Mouse (Mus musculus): ENCODE data around the gene Gzmm. TPM values are rescaled to one million over a fixed set of nuclear protein-coding genes. Genes with fewer than 3 reads are reported as not detected.

Gzmm gene
- total RNA-seq, 2 experiments from 2014 or later = 3.8 to 4.3 TPM

DNA sequence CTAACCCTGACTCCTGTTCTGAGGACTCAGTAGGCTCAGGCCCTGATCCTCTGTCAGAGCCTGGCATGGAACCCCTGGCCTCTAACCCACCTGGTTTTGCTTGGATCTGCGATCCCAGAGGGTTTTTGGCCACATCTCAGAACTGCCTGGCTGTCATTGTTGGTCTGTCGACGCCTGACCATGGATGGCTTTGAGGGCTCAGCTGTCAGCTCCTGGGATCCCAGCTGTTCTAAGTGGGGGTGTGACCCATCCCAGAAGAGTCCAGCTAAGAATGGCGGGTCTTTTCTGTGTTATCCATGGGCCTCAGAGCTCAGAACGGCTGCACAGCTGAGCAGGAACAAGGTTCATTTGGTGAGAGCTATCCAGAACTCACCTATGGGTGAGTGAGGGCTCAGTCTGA lies 32.3 kb downstream of the Gzmm start:
- intact Hi-C loops (cut with DNase I) = no loop called here

GRCm38 (mm10) chr10:79723047-79723446 lies 34.2 kb downstream of the Gzmm start:
- intact Hi-C loops (cut with DNase I) = no loop called here
- DNase-seq = no peak

More for the DNA sequence above, 32.3 kb downstream of the Gzmm start:
- DNase-seq = no peak

DNA sequence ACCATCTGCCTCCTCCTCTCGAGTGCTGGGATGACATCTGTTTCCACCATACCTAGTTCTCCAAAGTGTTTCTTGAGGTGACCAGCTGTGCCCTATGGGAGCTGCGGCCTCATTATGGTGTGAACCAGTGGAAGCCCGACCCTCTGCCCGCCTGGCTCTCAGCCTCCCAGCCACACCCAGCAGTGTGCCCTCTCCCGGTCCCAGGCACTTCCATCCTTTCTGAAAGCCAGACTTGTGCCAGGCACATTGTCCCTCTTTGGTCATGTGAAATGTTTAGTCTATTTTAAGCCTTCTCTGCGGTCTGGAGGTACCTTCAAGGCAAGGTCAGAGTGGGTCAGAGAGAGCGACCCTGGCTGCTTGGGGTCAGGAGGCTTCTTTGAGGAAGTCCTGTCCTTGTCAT lies 34.9 kb downstream of the Gzmm start:
- peak; percentile 63 to 65 for DNase-seq
- intact Hi-C loops (cut with DNase I) = no loop called here

DNA sequence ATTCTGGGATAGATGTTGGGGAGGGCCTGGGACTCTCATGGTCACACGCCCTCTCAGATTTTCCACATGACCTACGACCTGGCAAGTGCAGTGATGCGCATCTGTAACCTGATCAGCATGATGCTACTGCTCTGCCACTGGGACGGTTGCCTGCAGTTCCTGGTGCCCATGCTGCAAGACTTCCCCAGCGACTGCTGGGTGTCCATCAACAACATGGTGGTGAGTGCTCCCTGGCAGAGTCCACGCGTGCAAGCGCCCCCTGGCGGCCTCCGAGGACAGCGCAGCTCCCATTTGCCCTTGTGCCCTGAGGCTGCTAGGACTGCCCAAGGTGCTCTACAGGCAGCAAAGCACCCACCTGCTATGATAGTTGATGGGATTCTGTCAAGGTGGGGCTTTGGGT lies 37.3 kb downstream of the Gzmm start:
- intact Hi-C loops (cut with DNase I) = no loop called here

GRCm38 (mm10) chr10:79728323-79729249 lies 39.8 kb downstream of the Gzmm start:
- no peak for DNase-seq
- intact Hi-C loops (cut with DNase I) = no loop called here

More for the DNA sequence above, 37.3 kb downstream of the Gzmm start:
- DNase-seq = peak in 1 of 2 experiments; percentile 69

DNA sequence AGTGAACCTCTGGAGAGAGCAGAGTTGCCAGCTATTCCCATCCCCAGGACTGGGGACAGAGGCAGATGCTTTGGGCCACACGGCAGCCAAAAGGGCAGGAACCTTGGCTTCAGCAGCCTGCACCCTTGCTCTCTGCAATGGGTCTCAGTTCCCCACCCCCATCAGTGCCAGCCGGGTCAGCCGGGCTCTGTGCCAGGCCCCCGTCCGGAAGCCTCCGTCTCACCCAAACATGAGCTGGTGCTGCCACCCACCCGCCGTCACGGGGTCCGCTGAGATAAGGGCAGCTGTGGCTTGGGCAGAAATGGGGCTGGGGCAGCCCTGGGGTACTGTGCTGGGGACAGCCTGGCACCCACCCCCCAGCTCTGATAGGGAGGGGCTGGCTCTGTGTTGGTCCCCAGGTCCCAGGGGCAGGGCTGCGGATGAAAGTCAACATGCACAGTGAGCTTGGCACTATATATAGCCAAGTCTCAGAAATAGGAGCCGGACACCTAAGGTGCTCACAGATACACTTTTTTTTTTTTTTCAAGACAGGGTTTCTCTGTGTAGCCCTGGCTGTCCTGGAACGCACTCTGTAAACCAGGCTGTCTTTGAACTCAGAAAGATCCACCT lies 40.6 kb downstream of the Gzmm start:
- peak; percentile 66 to 82 for DNase-seq
- intact Hi-C loops (cut with DNase I) = no loop called here

DNA sequence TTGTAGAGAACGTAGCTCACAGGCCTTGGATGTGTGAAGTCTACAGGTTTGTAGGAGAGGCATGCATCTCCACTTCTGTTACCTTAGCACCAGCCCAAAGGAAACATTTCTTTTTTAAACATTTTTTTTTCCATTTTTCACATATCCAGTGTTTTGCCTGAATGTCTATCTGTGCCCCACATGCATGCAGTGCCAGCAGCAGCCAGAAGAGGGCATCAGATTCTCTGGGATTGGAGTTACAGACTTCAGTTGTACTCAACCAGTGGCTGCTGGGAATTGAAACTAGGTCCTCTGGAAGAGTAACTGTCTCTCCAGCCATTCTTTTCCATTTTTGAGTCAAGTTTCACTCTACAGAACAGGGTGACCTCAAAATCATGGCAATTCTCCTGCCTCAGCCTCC lies 43.7 kb downstream of the Gzmm start:
- no peak for DNase-seq
- intact Hi-C loops (cut with DNase I) = no loop called here

DNA sequence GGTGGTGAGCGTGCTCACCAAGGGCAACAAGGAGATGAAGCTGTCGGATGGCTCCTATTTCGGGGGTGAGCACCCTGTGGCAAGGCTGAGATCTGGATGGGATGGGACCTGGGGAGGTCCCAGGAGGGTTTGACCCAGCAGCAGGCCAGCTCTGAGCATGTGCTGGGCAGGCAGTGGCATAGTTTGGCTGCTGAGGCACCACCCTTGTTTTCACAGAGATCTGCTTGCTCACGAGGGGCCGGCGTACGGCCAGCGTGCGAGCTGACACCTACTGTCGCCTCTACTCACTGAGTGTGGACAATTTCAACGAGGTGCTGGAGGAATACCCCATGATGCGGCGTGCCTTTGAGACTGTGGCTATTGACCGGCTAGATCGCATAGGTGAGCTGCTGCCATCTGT lies 45.0 kb downstream of the Gzmm start:
- intact Hi-C loops (cut with DNase I) = no loop called here
- no peak for DNase-seq

DNA sequence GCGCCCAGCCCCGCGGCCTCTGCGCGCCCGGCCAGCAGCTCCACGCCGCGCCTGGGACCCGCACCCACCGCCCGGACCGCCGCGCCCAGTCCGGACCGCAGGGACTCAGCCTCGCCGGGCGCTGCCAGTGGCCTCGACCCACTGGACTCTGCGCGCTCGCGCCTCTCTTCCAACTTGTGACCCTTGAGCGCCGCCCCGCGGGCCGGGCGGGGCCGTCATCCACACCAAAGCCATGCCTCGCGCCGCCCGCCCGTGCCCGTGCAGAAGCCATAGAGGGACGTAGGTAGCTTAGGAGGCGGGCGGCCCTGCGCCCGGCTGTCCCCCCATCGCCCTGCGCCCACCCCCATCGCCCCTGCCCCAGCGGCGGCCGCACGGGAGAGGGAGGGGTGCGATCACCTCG lies 46.5 kb downstream of the Gzmm start:
- intact Hi-C loops (cut with DNase I) = no loop called here

DNA sequence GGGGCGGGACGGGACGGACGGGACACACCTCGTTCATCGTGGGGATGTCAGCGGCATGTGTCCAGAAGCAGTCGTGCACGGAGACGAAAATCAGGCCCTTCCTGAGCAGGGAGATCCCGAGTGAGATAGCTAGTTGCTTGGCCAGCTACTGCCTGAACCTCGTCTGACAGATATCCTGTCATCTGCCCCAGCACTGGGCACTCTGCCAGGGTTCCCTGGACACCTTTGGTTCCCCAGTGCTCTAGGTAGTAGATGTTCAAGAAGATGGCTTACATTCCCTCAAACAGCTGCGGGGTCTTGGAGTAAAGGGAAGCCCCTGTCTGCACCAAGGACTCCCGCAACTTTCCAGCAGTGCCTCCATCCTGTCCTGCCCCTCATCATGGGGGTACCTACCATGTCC lies 47.9 kb downstream of the Gzmm start:
- intact Hi-C loops (cut with DNase I) = no loop called here
- DNase-seq = no peak

More for the DNA sequence above, 46.5 kb downstream of the Gzmm start:
- no peak for DNase-seq

DNA sequence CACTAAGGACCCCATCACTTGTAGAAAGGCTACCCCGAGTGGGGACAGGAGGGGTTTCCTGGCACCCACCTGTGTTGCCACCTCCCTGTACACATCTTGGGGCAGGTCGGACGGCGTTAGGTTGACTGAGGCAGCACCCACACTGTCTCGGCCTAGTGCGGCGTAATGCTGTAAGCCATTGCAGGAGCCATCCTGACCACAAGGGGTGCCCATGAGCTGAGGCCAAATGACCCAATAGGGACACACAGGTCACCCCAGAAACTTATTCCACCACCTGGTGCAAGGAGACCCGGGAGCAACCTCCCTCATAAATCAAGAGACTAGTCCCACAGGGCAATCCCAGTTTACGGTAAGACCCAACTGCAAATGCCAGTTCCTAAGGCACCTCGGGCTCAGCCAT lies 49.4 kb downstream of the Gzmm start:
- intact Hi-C loops (cut with DNase I) = no loop called here
- DNase-seq = no peak

GRCm38 (mm10) chr10:79739234-79739633 lies 50.4 kb downstream of the Gzmm start:
- intact Hi-C loops (cut with DNase I) = no loop called here
- DNase-seq = no peak

DNA sequence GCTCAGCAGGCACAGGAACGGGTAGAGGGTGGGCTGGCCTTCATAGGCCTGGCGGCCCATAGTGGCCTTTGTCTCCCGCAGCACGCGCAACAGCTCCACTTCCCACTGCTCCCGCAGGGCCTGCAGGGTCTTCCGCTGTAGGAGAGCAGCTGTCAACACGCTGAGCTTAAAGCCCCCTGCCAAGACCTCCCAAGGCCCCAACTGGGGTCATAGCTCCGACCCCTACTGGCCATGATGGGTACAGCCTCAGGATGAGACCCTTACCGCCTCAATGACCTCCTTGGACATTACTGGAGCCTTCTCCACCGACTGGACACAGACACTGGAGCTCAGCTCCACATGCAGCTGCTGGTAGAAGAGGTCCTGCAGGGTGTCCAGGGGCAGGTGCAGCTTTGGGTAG lies 52.0 kb downstream of the Gzmm start:
- DNase-seq = no peak
- intact Hi-C loops (cut with DNase I) = no loop called here

DNA sequence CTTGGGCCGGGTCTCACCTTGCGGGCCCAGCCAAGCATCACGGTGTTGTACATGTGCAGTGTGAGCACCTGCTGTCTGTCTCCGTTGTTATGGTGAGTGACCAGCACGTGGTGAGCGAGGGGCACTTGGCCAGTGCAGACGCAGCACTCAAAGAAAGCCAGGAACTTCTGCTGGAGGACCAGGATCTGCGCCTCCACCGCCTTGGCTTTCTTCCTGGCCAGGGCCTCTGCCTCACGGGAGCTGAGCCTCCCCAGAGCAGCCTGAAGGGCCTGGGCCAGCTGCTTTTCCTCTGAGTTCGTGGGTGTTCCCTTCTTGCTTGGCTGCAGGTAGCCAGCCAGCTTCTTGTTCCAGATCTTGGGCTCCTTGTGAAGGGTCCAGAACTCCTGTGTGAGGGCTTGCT lies 54.3 kb downstream of the Gzmm start:
- intact Hi-C loops (cut with DNase I) = no loop called here
- DNase-seq = no peak

DNA sequence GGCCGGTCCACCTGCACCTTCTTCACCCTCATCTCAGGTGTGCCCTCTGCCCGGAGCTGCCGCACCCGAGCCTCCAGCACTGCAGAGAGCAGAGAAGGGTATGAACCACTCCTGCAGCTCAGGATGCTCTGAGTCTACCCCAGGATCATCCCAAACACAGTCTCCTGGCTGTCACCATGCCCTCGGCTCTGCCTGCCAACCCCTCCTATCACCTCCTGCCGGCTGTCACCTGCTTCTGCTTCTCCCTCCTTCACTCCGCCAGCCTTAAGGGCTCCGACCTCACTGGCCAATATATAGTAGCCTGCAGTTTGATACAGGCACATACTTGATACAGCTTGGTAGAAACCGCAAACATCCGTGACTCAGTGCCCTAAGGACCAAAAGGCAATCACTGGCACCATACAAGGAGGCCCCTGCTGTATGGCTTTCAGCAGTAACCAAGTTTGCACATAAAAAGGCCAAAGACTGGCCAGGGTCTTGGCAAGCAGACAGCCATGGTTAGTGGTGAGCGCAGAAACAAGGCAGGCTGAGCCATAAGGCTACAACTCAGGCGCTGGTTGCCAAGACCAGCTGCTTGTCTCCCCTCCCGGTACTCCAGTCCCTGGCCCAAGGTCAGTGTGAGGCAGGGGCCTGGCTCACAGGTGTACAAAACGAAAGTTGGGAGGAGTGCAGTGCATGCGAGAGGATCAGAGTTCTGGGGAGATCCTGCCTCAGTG lies 55.0 kb downstream of the Gzmm start:
- DNase-seq = no peak
- intact Hi-C loops (cut with DNase I) = no loop called here

Other genes with a start within 250 kb of the Gzmm start
- not detected for gene Vmn2r83, start 220.3 kb upstream of the Gzmm start, total RNA-seq (2021)
- 1 to 10 TPM; 3.4 to 6.0 TPM for gene Plpp2, start 155.2 kb upstream of the Gzmm start, total RNA-seq (2021)
- 10 to 100 TPM; 12.4 to 15.6 TPM for gene Mier2, start 133.8 kb upstream of the Gzmm start, total RNA-seq (2021)
- not detected for gene Theg, start 101.7 kb upstream of the Gzmm start, total RNA-seq (2021)
- not detected for gene C2cd4c, start 75.0 kb upstream of the Gzmm start, total RNA-seq (2021)
- 1 to 10 TPM; 4.5 to 4.8 TPM for gene Shc2, start 51.1 kb upstream of the Gzmm start, total RNA-seq (2021)
- not detected for gene Odf3l2, start 43.3 kb upstream of the Gzmm start, total RNA-seq (2021)
- gene Madcam1, start 24.5 kb upstream of the Gzmm start, total RNA-seq (2021) = under 1 TPM; 0.24 to 0.60 TPM
- 10 to 100 TPM; 24.3 to 24.4 TPM for gene Tpgs1, start 19.7 kb upstream of the Gzmm start, total RNA-seq (2021)
- gene Cdc34, start 6.8 kb upstream of the Gzmm start, total RNA-seq (2021) = 100 to 1,000 TPM; 152 to 159 TPM
- 1,000 to 10,000 TPM; 1,161 to 1,276 TPM for gene Bsg, start 15.5 kb downstream of the Gzmm start, total RNA-seq (2021)
- gene Hcn2, start 27.6 kb downstream of the Gzmm start, total RNA-seq (2021) = 10 to 100 TPM; 22.6 to 27.6 TPM
- gene Polrmt, start 57.6 kb downstream of the Gzmm start, total RNA-seq (2021) = 10 to 100 TPM; 36.3 to 54.4 TPM
- not detected for gene Fgf22, start 66.1 kb downstream of the Gzmm start, total RNA-seq (2021)
- 10 to 100 TPM; 31.8 to 34.4 TPM for gene Rnf126, start 77.9 kb downstream of the Gzmm start, total RNA-seq (2021)
- 1 to 10 TPM; 5.8 to 7.4 TPM for gene Fstl3, start 88.3 kb downstream of the Gzmm start, total RNA-seq (2021)
- gene Prss57, start 101.9 kb downstream of the Gzmm start, total RNA-seq (2021) = not detected
- gene Palm, start 104.6 kb downstream of the Gzmm start, total RNA-seq (2021) = 100 to 1,000 TPM in 1 of 2 experiments, 10 to 100 TPM in 1; 90.8 to 103 TPM
- gene Misp, start 132.0 kb downstream of the Gzmm start, total RNA-seq (2021) = under 1 TPM; 0.22 to 0.30 TPM
- 100 to 1,000 TPM; 144 to 145 TPM for gene Ptbp1, start 165.4 kb downstream of the Gzmm start, total RNA-seq (2021)
- under 1 TPM in 1 of 2 experiments, not detected in 1; 0.55 TPM for gene Prtn3, start 185.5 kb downstream of the Gzmm start, total RNA-seq (2021)
- under 1 TPM; 0.53 to 0.89 TPM for gene Plppr3, start 185.6 kb downstream of the Gzmm start, total RNA-seq (2021)
- not detected for gene Elane, start 197.2 kb downstream of the Gzmm start, total RNA-seq (2021)
- 10 to 100 TPM in 1 of 2 experiments, 1 to 10 TPM in 1; 3.2 to 12.0 TPM for gene Cfd, start 201.8 kb downstream of the Gzmm start, total RNA-seq (2021)
- 10 to 100 TPM; 59.5 to 60.0 TPM for gene Med16, start 219.9 kb downstream of the Gzmm start, total RNA-seq (2021)
- gene Gm26602, start 221.8 kb downstream of the Gzmm start, total RNA-seq (2021) = not detected
- gene Kiss1r, start 228.0 kb downstream of the Gzmm start, total RNA-seq (2021) = under 1 TPM; 0.17 to 0.22 TPM
- gene R3hdm4, start 232.2 kb downstream of the Gzmm start, total RNA-seq (2021) = 10 to 100 TPM; 93.4 to 94.9 TPM
- 1 to 10 TPM; 3.1 to 3.2 TPM for gene Arid3a, start 238.0 kb downstream of the Gzmm start, total RNA-seq (2021)